Comparison of ENCODE assay signal across 7 mouse cellular contexts in genomic region chr2:91729971-91730821, GRCm38 (mm10). TPM values are rescaled to one million over a fixed set of nuclear protein-coding genes. Genes with fewer than 3 reads are reported as not detected.
DNase-seq lines count a peak whose midpoint lies in the region; ATAC-seq and TF ChIP-seq lines count a peak whose summit lies in the region.

TSS of gene Ambra1 (plus strand) at chr2:91730134.

- peak; percentile 80 for DNase-seq in adrenal gland, adult 8-10 months
- peak; percentile 86 for DNase-seq in embryo, embryonic 9.5 days (ENCODE audit: extremely low spot score)
- peak; percentile 74 for DNase-seq in gonadal fat pad, adult 2 months (ENCODE audit: low read depth)
- peak; percentile 82 for DNase-seq in left cerebral cortex, postnatal 4 days

- peak; percentile 87 for ATAC-seq in intestine, postnatal 0 days
- peak; percentile 87 for ATAC-seq in midbrain, embryonic 12.5 days (ENCODE audit: low FRiP score, low read depth)

- no peaks in the 10 kb centered on the region for H3K27me3 ChIP-seq in intestine, postnatal 0 days (replicated peaks; ENCODE audit: control insufficient read depth, insufficient read depth, low read length)
- no peaks in the 10 kb centered on the region for H3K27me3 ChIP-seq in midbrain, embryonic 12.5 days
- H3K27me3 ChIP-seq in small intestine, adult 2 months (ENCODE audit: control insufficient read depth, insufficient read depth, low read length), result no peaks in the 10 kb centered on the region

- WGBS in intestine, postnatal 0 days, result 0% methylated on average over 67 of the region's 68 CpGs
- under 1% methylated on average over 67 of the region's 68 CpGs for WGBS in midbrain, embryonic 12.5 days
- under 1% methylated on average over 68 of the region's 68 CpGs for WGBS in small intestine, adult 2 months

- H3K4me2 ChIP-seq in intestine, postnatal 0 days (replicated peaks; ENCODE audit: low read depth), result peak within 1 kb of the TSS; percentile 75
- H3K4me2 ChIP-seq in midbrain, embryonic 12.5 days (replicated peaks), result peak within 1 kb of the TSS; percentile 71

- H3K9ac ChIP-seq in intestine, postnatal 0 days (ENCODE audit: low read depth, low read length), result peak within 1 kb of the TSS; percentile 81
- H3K9ac ChIP-seq in midbrain, embryonic 12.5 days (replicated peaks), result peak within 1 kb of the TSS; percentile 98

- peak; percentile 48; the same call in 1 of the 2 replicates for TF ChIP-seq POLR2A in small intestine, adult 2 months (IDR thresholded peaks at IDR 0.05; ENCODE audit: low read depth, low read length)

- H3K4me3 ChIP-seq in intestine, postnatal 0 days (ENCODE audit: low read depth, low read length), result peak within 1 kb of the TSS; percentile 92
- peak within 1 kb of the TSS; percentile 98 for H3K4me3 ChIP-seq in midbrain, embryonic 12.5 days
- H3K4me3 ChIP-seq in small intestine, adult 2 months (ENCODE audit: low read depth, low read length), result peak within 1 kb of the TSS; percentile 80

- no peaks in the 10 kb centered on the region for H3K9me3 ChIP-seq in intestine, postnatal 0 days (ENCODE audit: control insufficient read depth)
- no peaks in the 10 kb centered on the region for H3K9me3 ChIP-seq in midbrain, embryonic 12.5 days

- H3K27ac ChIP-seq in intestine, postnatal 0 days (ENCODE audit: low read depth, low read length), result peak within 1 kb of the TSS; percentile 91
- H3K27ac ChIP-seq in midbrain, embryonic 12.5 days (replicated peaks), result peak within 1 kb of the TSS; percentile 94
- peak within 1 kb of the TSS; percentile 79 for H3K27ac ChIP-seq in small intestine, adult 2 months (ENCODE audit: insufficient read depth, low read depth, low read length)

- H3K4me1 ChIP-seq in intestine, postnatal 0 days (replicated peaks; ENCODE audit: control insufficient read depth, insufficient read depth, low read length), result no peaks in the 10 kb centered on the region; the same call in 1 of the 2 replicates
- no peaks in the 10 kb centered on the region for H3K4me1 ChIP-seq in midbrain, embryonic 12.5 days
- H3K4me1 ChIP-seq in small intestine, adult 2 months (ENCODE audit: control insufficient read depth, insufficient read depth, insufficient read length, low read length), result 0 out of 2 replicates have a peak, but pooled peaks cover 2% of the 10 kb centered on the region

- intact Hi-C loops in left cerebral cortex, postnatal 4 days (cut with DNase I), result no loop called here

- H3K36me3 ChIP-seq in intestine, postnatal 0 days (ENCODE audit: control insufficient read depth, insufficient read depth), result no peaks in the 10 kb centered on the region
- no peaks in the 10 kb centered on the region for H3K36me3 ChIP-seq in midbrain, embryonic 12.5 days
- H3K36me3 ChIP-seq in small intestine, adult 2 months (ENCODE audit: control insufficient read depth, insufficient read depth, low read length), result no peaks in the 10 kb centered on the region

- TF ChIP-seq CTCF in intestine, postnatal 0 days (IDR thresholded peaks at IDR 0.05; ENCODE audit: low read depth), result peak; percentile 55
- no peak for TF ChIP-seq CTCF in small intestine, adult 2 months (IDR thresholded peaks at IDR 0.05; ENCODE audit: extremely low read depth, insufficient read length, insufficient replicate concordance, low read depth, low read length)

RNA-seq across cellular contexts. Expression of gene Ambra1, which starts in this region (rescaled TPM):
- 10 to 100 TPM; 36.3 to 52.7 (median 40.8) TPM for total RNA-seq in adrenal gland, adult 8-10 months (2022)
- polyA plus RNA-seq in gonadal fat pad, adult 2 months (2012; rRNA removed), result 18.2 and 22.9 TPM in 2 replicates
- polyA plus RNA-seq in intestine, postnatal 0 days (2015; fragmentation: Nextera tagmentation; extraction: Ambion mirVana), result 5.5 and 6.1 TPM in 2 replicates
- 10 to 100 TPM; 56.5 to 56.7 TPM for total RNA-seq in left cerebral cortex, postnatal 4 days (2021)
- 26.8 and 27.0 TPM in 2 replicates for polyA plus RNA-seq in midbrain, embryonic 12.5 days (2016; fragmentation: Nextera tagmentation; extraction: Ambion mirVana)
- polyA plus RNA-seq in small intestine, adult 2 months (2012; rRNA removed), result 9.9 and 20.7 TPM in 2 replicates

Comparison
In these comparisons a context has a peak if more than half of its experiments do, and no peak if none do; other contexts are left out.
1. Peak in every context shown above with its lines: DNase-seq, ATAC-seq, H3K4me3 ChIP-seq and H3K27ac ChIP-seq.